Mouse (Mus musculus) liver, embryonic 11.5 days (tissue): ENCODE measurements at regions not wholly inside any gene's neighbourhood (a gene's known extent, or its start where the extent isn't known, plus 50 kb on each side); places are given as distances from the start of the nearest gene placed in this dataset.

Experiments used
- ATAC-seq: fragments of 200-750 bp; cut with Nextera tagmentation; replicated peaks from 2 replicates; pipeline ENCODE4 v1.8.0; 2017; ENCODE audit warnings: moderate number of reproducible peaks, mild to moderate bottlenecking, moderate TSS enrichment, moderate library complexity; ENCODE audit not compliant: low FRiP score
- DNase-seq: peaks from one replicate; pipeline ENCODE4 v3.0.0-alpha.2; 2017; ENCODE audit warnings: low spot score
- H3K27ac ChIP-seq: fragments of 300-500 bp; sonication (generic); 2 replicates; pipeline ENCODE4 v1.5.1; 2014; ENCODE audit warnings: mild to moderate bottlenecking, low read depth, low read length, control low read depth
- H3K27me3 ChIP-seq: fragments of 300-500 bp; sonication (generic); replicated peaks from 2 replicates; pipeline ENCODE4 v1.6.1; 2014; ENCODE audit warnings: low read length, mixed read lengths; ENCODE audit not compliant: control insufficient read depth, insufficient read depth
- H3K36me3 ChIP-seq: fragments of 300-500 bp; sonication (generic); 2 replicates; pipeline ENCODE4 v1.6.1; 2014; ENCODE audit warnings: mild to moderate bottlenecking, low read length, moderate library complexity, mixed read lengths; ENCODE audit not compliant: control insufficient read depth, insufficient read depth
- H3K4me1 ChIP-seq: fragments of 300-500 bp; sonication (generic); replicated peaks from 2 replicates; pipeline ENCODE4 v1.6.1; 2014; ENCODE audit warnings: low read length, mixed read lengths; ENCODE audit not compliant: control insufficient read depth, insufficient read depth
- H3K4me2 ChIP-seq: fragments of 300-500 bp; sonication (generic); 2 replicates; pipeline ENCODE4 v1.6.1; 2014; ENCODE audit warnings: mild to moderate bottlenecking, control low read depth, moderate library complexity
- H3K4me3 ChIP-seq: fragments of 300-500 bp; sonication (generic); 2 replicates; pipeline ENCODE4 v1.5.1; 2014; ENCODE audit warnings: low read depth, low read length, control low read depth
- H3K9ac ChIP-seq: fragments of 300-500 bp; sonication (generic); 2 replicates; pipeline ENCODE4 v1.6.1; 2014; ENCODE audit warnings: low read depth, low read length, control low read depth
- H3K9me3 ChIP-seq: fragments of 300-500 bp; sonication (generic); 2 replicates; pipeline ENCODE4 v1.6.1; 2016; ENCODE audit warnings: low read length, inconsistent platforms, mixed read lengths; ENCODE audit not compliant: control insufficient read depth
- WGBS: fragments of 180-500 bp; shearing (Covaris S2); extraction: QIAGEN DNeasy Blood & Tissue Kit; methylation state at CpG from one replicate; pipeline ENCODE4 v1.1.7; 2014; 5-methylcytosine and 5-hydroxymethylcytosine counted together

GRCm38 (mm10) chr13:101895161-101895560, 127.1 kb upstream of the Pik3r1 start:
- no peak overlapping the region for H3K4me2 ChIP-seq
- H3K9ac ChIP-seq, result no peak overlapping the region
- H3K4me1 ChIP-seq, result no peaks in the 10 kb centered on the region
- H3K36me3 ChIP-seq, result no peaks in the 10 kb centered on the region
- no peak overlapping the region for H3K4me3 ChIP-seq
- H3K9me3 ChIP-seq, result no peaks in the 10 kb centered on the region
- no peaks in the 10 kb centered on the region for H3K27me3 ChIP-seq
- ATAC-seq, result no peak
- 81% methylated on average over 7 of the region's 7 CpGs for WGBS
- no peak for DNase-seq
- no peak overlapping the region for H3K27ac ChIP-seq

DNA sequence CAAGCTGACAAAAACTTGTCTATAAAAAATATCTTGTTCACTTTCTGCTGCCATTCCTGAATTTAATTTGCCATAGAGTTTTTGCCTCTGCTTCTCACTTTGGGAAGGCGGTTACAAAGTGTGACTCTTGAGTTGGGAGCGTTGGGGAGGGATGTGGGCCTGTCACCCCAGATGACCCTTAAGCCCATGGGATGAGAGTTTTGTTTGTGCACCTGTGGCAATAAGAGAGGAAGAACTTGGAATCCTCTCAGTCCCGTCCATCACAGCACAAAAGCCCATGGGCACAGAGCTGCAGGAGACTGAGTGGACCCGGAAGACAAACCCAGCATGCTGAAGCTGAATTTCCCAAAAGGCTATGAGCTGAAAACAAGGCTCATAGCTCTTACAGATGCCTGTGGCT, 127.7 kb upstream of the Pik3r1 start:
- Histone ChIP-seq H3K27ac (no peak overlapping the region), H3K27me3 (no peaks in the 10 kb centered on the region), H3K4me2 (no peak overlapping the region), H3K9ac (no peak overlapping the region), H3K36me3 (no peaks in the 10 kb centered on the region), H3K9me3 (no peaks in the 10 kb centered on the region), H3K4me3 (no peak overlapping the region), H3K4me1 (no peaks in the 10 kb centered on the region)
- DNase-seq (no peak), ATAC-seq (no peak)
- WGBS, result 77% methylated on average over 4 of the region's 4 CpGs

GRCm38 (mm10) chr13:101896946-101897345, 128.9 kb upstream of the Pik3r1 start:
- no peak for DNase-seq
- Histone ChIP-seq H3K27me3 (no peaks in the 10 kb centered on the region), H3K27ac (no peak overlapping the region), H3K4me1 (no peaks in the 10 kb centered on the region), H3K4me2 (no peak overlapping the region), H3K4me3 (no peak overlapping the region), H3K9me3 (no peaks in the 10 kb centered on the region), H3K36me3 (no peaks in the 10 kb centered on the region), H3K9ac (no peak overlapping the region)
- ATAC-seq, result no peak
- 89% methylated on average over 4 of the region's 4 CpGs for WGBS

GRCm38 (mm10) chr13:101902213-101902612, 134.2 kb upstream of the Pik3r1 start:
- no peak for DNase-seq
- Histone ChIP-seq H3K36me3 (no peaks in the 10 kb centered on the region), H3K4me3 (no peak overlapping the region), H3K9me3 (no peaks in the 10 kb centered on the region), H3K9ac (no peak overlapping the region), H3K4me1 (no peaks in the 10 kb centered on the region), H3K4me2 (no peak overlapping the region), H3K27ac (no peak overlapping the region), H3K27me3 (no peaks in the 10 kb centered on the region)
- no peak for ATAC-seq
- 77% methylated on average over 7 of the region's 7 CpGs for WGBS

GRCm38 (mm10) chr13:101905909-101906676, 138.1 kb upstream of the Pik3r1 start:
- H3K4me3 ChIP-seq, result no peak overlapping the region
- no peak for ATAC-seq
- H3K9me3 ChIP-seq, result no peaks in the 10 kb centered on the region
- no peak overlapping the region for H3K4me2 ChIP-seq
- DNase-seq, result no peak
- H3K27ac ChIP-seq, result no peak overlapping the region
- no peaks in the 10 kb centered on the region for H3K36me3 ChIP-seq
- H3K4me1 ChIP-seq, result no peaks in the 10 kb centered on the region
- no peaks in the 10 kb centered on the region for H3K27me3 ChIP-seq
- WGBS, result 84% methylated on average over 7 of the region's 7 CpGs
- no peak overlapping the region for H3K9ac ChIP-seq

DNA sequence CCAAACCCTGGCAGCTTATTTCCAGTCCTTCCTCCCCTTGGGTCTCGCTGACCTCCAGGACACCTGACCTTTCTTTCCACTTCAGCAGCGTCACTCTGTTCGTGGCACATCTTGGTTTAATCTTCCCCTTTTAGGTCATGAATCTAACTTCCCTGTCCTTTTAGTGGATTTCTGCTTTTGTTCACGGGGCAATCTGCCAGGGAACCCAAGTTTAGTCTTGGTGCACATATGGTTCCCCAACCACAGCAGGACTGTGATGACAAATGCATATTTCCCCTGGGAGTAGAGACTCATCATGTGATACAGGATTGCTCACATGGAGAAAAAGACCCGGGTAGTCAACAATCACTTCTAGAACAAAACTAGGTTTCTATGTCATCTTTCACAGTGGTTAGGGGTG, 141.0 kb upstream of the Pik3r1 start:
- ATAC-seq (no peak), DNase-seq (no peak)
- Histone ChIP-seq H3K4me1 (no peaks in the 10 kb centered on the region), H3K36me3 (no peaks in the 10 kb centered on the region), H3K4me2 (no peak overlapping the region), H3K27me3 (no peaks in the 10 kb centered on the region), H3K9me3 (no peaks in the 10 kb centered on the region), H3K9ac (no peak overlapping the region), H3K4me3 (no peak overlapping the region), H3K27ac (no peak overlapping the region)
- 65% methylated on average over 5 of the region's 5 CpGs for WGBS

DNA sequence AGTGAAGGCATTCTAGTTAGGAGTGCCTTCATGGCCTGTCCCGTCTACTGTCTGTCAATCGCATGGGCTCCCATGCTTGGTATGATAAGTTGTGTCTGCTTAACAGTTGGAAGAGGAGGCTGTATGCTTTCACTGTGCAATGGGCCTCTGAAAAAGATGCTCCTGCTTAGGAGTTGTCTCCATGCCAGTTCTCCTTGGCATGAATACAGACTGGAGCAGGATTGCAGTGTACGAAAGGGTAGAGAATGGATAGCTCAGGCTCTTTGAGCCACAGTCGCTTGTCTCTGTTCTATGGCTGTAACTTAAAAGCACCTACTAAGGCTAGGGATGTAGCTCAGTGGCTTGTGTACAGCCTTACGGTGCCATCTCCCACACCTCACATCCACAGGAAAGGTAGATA, 142.7 kb upstream of the Pik3r1 start:
- no peak for ATAC-seq
- 89% methylated on average over 5 of the region's 5 CpGs for WGBS
- DNase-seq, result no peak

DNA sequence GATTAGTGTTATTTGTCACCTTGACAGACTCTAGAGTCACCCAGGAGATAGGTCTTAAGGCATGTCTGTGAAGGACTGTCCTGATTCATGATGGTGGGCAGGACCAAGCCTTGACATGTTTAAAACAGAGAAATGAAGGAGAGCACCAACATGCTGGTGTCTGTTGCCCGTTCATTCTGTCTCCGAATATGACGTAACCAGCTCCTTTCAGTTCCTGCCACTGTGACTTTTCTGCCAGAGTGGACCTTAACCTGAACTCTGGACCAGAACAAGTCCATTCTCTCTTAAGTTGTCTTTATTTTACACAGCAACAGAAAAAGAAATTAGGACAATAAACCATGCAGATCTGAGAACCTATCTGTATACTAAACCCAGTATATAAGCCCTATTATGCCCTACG, 146.1 kb upstream of the Pik3r1 start:
- Histone ChIP-seq H3K4me3 (no peak overlapping the region), H3K4me2 (no peak overlapping the region), H3K27ac (no peak overlapping the region), H3K9me3 (no peaks in the 10 kb centered on the region), H3K36me3 (no peaks in the 10 kb centered on the region), H3K4me1 (no peaks in the 10 kb centered on the region; the same call in 1 of the 2 replicates), H3K27me3 (no peaks in the 10 kb centered on the region), H3K9ac (no peak overlapping the region)
- ATAC-seq (no peak), DNase-seq (no peak)
- WGBS, result 86% methylated on average over 4 of the region's 4 CpGs

More for the DNA sequence above, 142.7 kb upstream of the Pik3r1 start:
- H3K4me2 ChIP-seq, result no peak overlapping the region
- no peak overlapping the region for H3K9ac ChIP-seq
- no peak overlapping the region for H3K4me3 ChIP-seq
- no peak overlapping the region for H3K27ac ChIP-seq
- H3K27me3 ChIP-seq, result no peaks in the 10 kb centered on the region
- H3K4me1 ChIP-seq, result no peaks in the 10 kb centered on the region; the same call in 1 of the 2 replicates
- no peaks in the 10 kb centered on the region for H3K9me3 ChIP-seq
- no peaks in the 10 kb centered on the region for H3K36me3 ChIP-seq
